Mouse (Mus musculus): ENCODE measurements around the gene Ahdc1.

GRCm38 (mm10) chr4:132988581-132989355 lies 22.3 kb upstream of the Ahdc1 start:
- TF ChIP-seq EP300 (IDR thresholded peaks at IDR 0.05; ENCODE audit: low read depth), result no peak
- TF ChIP-seq CTCF (IDR thresholded peaks at IDR 0.05; ENCODE audit: low read depth), result no peak

Measured in liver, embryonic 14.5 days (tissue).